Mouse (Mus musculus) kidney, embryonic 16.5 days (tissue): ENCODE measurements around the gene Ddx60. TPM values are rescaled to one million over a fixed set of nuclear protein-coding genes. Genes with fewer than 3 reads are reported as not detected.

ENCODE experiments used
- ATAC-seq: fragments of 200-750 bp; cut with Nextera tagmentation; 2 replicates; pipeline ENCODE4 v1.8.0; 2017; ENCODE audit warnings: moderate TSS enrichment; ENCODE audit not compliant: low FRiP score, low TSS enrichment
- H3K27ac ChIP-seq: fragments of 300-500 bp; sonication (generic); 2 replicates; pipeline ENCODE4 v1.5.1; 2014; ENCODE audit warnings: low read length
- H3K27me3 ChIP-seq: fragments of 300-500 bp; sonication (generic); 2 replicates; pipeline ENCODE4 v1.6.1; 2014; ENCODE audit warnings: low read length, control low read depth, mixed read lengths; ENCODE audit not compliant: insufficient read depth
- H3K36me3 ChIP-seq: fragments of 300-500 bp; sonication (generic); 2 replicates; pipeline ENCODE4 v1.6.1; 2014; ENCODE audit warnings: low read length, control low read depth, mixed read lengths; ENCODE audit not compliant: insufficient read depth
- H3K4me1 ChIP-seq: fragments of 300-500 bp; sonication (generic); 2 replicates; pipeline ENCODE4 v1.6.1; 2014; ENCODE audit warnings: low read length, control low read depth, mixed read lengths; ENCODE audit not compliant: insufficient read depth
- H3K4me2 ChIP-seq: fragments of 300-500 bp; sonication (generic); replicated peaks from 2 replicates; pipeline ENCODE4 v1.6.1; 2014; ENCODE audit warnings: low read depth, low read length
- H3K4me3 ChIP-seq: fragments of 300-500 bp; sonication (generic); 2 replicates; pipeline ENCODE4 v1.5.1; 2014; ENCODE audit warnings: mild to moderate bottlenecking, low read length
- H3K9ac ChIP-seq: fragments of 300-500 bp; sonication (generic); replicated peaks from 2 replicates; pipeline ENCODE4 v1.6.1; 2014; ENCODE audit warnings: low read length
- H3K9me3 ChIP-seq: fragments of 300-500 bp; sonication (generic); 2 replicates; pipeline ENCODE4 v1.6.1; 2016; ENCODE audit warnings: low read length, control low read depth
- WGBS: fragments of 180-500 bp; shearing (Covaris S2); extraction: QIAGEN DNeasy Blood & Tissue Kit; methylation state at CpG from one replicate; pipeline ENCODE4 v1.1.7; 2014; 5-methylcytosine and 5-hydroxymethylcytosine counted together
- polyA plus RNA-seq: library from polyadenylated mRNA; unstranded; fragments of >200 nt; fragmentation: Nextera tagmentation; extraction: Ambion mirVana; gene quantifications from 2 replicates; pipeline ENCODE4 v1.2.1, GENCODE M21; 2015

Ddx60 gene
- polyA plus RNA-seq: 0.40 and 0.44 TPM in 2 replicates

GRCm38 (mm10) chr8:61927777-61928494 lies at the start of gene Ddx60:
TSS of gene Ddx60 (plus strand) at chr8:61928087.
- peak within 1 kb of the TSS; percentile 61 for H3K4me3 ChIP-seq
- peak within 1 kb of the TSS; percentile 71 for H3K4me2 ChIP-seq
- no peaks in the 10 kb centered on the region for H3K27me3 ChIP-seq
- H3K36me3 ChIP-seq: no peaks in the 10 kb centered on the region
- WGBS: 7% methylated on average over 22 of the region's 22 CpGs
- H3K27ac ChIP-seq: no peak within 1 kb of the TSS
- H3K9ac ChIP-seq: peak within 1 kb of the TSS; percentile 65
- no peaks in the 10 kb centered on the region for H3K9me3 ChIP-seq
- peak; percentile 78 for ATAC-seq
- no peaks in the 10 kb centered on the region for H3K4me1 ChIP-seq

DNA sequence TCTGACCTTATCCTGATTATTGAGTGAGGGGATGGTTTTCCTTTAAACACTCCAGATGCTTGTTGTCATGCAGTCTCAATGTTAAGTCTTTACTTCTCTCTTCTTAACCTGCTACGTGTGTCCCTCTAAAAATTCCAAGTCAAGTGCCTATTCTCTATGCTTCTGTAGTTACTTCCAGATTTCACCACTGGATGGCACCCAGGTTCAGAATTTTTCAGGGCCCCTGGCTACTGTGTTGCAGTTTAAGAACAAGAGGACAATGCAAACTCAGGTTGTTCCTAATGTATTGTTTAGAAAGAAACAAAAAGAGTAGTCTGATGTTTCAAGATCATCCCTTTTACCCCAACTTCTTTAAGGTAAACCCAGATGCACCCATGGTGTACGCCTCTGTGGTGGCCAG lies 33.8 kb upstream of the Ddx60 start:
- Histone ChIP-seq H3K9me3 (no peaks in the 10 kb centered on the region), H3K36me3 (no peaks in the 10 kb centered on the region), H3K27me3 (no peaks in the 10 kb centered on the region), H3K4me1 (no peaks in the 10 kb centered on the region), H3K9ac (no peak overlapping the region), H3K4me3 (no peak overlapping the region), H3K27ac (no peak overlapping the region), H3K4me2 (no peak overlapping the region)
- 57% methylated on average over 2 of the region's 2 CpGs for WGBS
- ATAC-seq: no peak

GRCm38 (mm10) chr8:61896742-61897141 lies 31.1 kb upstream of the Ddx60 start:
- WGBS: 94% methylated on average over 1 of the region's 1 CpGs
- Histone ChIP-seq H3K27me3 (no peaks in the 10 kb centered on the region), H3K36me3 (no peaks in the 10 kb centered on the region), H3K4me2 (no peak overlapping the region), H3K4me3 (no peak overlapping the region), H3K4me1 (no peaks in the 10 kb centered on the region), H3K27ac (no peak overlapping the region), H3K9me3 (no peaks in the 10 kb centered on the region), H3K9ac (no peak overlapping the region)
- no peak for ATAC-seq

- H3K4me2 ChIP-seq: no peak overlapping the region
- no peak overlapping the region for H3K27ac ChIP-seq
- no peak overlapping the region for H3K9ac ChIP-seq
- no peaks in the 10 kb centered on the region for H3K9me3 ChIP-seq
- no peaks in the 10 kb centered on the region for H3K36me3 ChIP-seq
- no peak for ATAC-seq
- H3K27me3 ChIP-seq: no peaks in the 10 kb centered on the region
- no peak overlapping the region for H3K4me3 ChIP-seq
- H3K4me1 ChIP-seq: no peaks in the 10 kb centered on the region
- 64% methylated on average over 1 of the region's 1 CpGs for WGBS
Measured at GRCm38 (mm10) chr8:61897402-61897801, 30.5 kb upstream of the Ddx60 start.

DNA sequence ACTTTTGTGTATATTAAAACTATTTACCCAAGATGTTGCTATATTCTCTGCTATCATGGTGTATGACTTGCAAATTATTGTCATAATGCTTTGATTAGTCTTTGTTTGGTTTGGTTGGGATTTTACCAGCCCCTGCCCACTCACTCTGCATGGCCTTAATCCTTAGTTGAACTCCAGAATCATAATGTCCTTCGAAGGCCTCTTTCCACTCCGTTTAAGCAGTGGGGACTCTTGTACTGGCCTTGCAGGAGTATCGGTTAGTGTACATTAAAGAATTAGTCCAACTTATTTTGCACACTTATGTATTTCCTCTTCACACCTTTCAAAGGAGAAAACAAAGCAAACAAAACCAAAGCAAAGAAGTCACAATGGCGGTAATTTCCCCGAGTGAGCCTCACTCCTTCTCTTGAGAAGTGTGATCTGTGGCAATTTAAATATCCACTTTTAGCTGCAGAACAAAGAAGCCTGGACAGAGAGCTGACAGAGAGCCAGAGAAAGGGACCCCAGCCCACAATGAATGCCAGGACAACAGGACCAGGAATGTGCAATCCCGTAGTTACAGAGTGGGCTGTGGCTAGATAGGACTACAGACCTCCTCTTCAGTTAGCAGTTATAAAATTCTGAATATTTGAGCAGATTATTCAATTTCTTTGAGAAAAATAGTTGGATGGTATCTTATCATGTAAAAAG lies 26.7 kb upstream of the Ddx60 start:
- Histone ChIP-seq H3K4me1 (no peaks in the 10 kb centered on the region), H3K9me3 (no peaks in the 10 kb centered on the region), H3K9ac (no peak overlapping the region), H3K27ac (no peak overlapping the region), H3K36me3 (no peaks in the 10 kb centered on the region), H3K4me2 (no peak overlapping the region), H3K4me3 (no peak overlapping the region), H3K27me3 (no peaks in the 10 kb centered on the region)
- WGBS: 78% methylated on average over 6 of the region's 6 CpGs
- ATAC-seq: no peak

GRCm38 (mm10) chr8:61902521-61902920 lies 25.4 kb upstream of the Ddx60 start, which contains the start of gene Palld:
TSS of gene Palld (minus strand) at chr8:61902690.
- Histone ChIP-seq H3K9me3 (no peaks in the 10 kb centered on the region), H3K36me3 (no peaks in the 10 kb centered on the region), H3K27me3 (no peaks in the 10 kb centered on the region), H3K9ac (no peak within 1 kb of the TSS), H3K4me2 (no peak within 1 kb of the TSS), H3K4me1 (no peaks in the 10 kb centered on the region), H3K27ac (no peak within 1 kb of the TSS), H3K4me3 (no peak within 1 kb of the TSS)
- 85% methylated on average over 5 of the region's 5 CpGs for WGBS
- no peak for ATAC-seq

DNA sequence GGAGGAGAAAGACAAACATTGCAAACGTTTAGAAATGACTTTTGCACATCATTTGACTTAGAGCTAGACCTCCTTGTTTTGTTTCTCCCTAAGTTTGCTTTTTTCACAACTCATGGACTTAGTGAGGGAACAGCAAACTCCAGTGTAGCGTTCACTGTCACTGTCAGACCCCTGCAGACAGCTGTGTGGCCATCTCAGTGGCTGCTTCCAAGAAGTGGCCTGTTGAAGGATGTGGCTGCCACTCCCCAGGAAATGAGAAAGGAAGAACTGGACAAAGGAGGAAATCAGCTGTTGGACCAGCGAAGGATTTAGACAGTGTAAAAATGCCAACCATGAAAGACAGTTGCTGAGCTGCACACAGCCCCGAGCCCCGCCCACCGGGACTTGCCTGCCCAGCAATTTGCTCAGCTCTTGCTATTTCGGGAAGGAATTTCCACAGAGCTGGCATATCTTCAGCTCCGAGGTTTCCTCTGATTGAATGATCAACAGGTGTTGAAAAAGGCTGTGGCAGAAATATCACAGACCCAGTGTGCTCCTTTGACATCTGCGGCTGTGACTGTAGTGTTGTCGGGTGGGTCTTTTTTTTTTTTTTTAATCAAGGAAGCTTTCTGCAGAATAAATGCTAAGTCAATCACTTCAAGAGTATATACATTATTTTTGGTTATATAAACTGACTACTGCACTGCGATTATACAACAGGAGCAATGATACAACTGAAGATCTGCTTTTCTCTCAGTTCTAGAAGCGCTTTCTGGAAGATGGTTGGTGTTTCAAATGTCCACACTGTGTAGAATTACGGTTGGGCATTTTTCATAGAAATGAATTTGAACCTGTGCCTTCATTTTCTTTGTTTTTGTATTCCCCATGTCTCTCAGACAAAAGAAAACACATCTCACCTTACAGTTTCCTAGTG lies 19.3 kb upstream of the Ddx60 start:
- Histone ChIP-seq H3K27ac (no peak overlapping the region), H3K9ac (no peak overlapping the region), H3K4me2 (no peak overlapping the region; the same call in 1 of the 2 replicates), H3K4me3 (no peak overlapping the region), H3K36me3 (no peaks in the 10 kb centered on the region), H3K9me3 (no peaks in the 10 kb centered on the region), H3K27me3 (no peaks in the 10 kb centered on the region), H3K4me1 (no peaks in the 10 kb centered on the region)
- 60% methylated on average over 13 of the region's 13 CpGs for WGBS
- 0 out of 2 replicates have a peak, but pooled peaks have one; percentile 19 for ATAC-seq

DNA sequence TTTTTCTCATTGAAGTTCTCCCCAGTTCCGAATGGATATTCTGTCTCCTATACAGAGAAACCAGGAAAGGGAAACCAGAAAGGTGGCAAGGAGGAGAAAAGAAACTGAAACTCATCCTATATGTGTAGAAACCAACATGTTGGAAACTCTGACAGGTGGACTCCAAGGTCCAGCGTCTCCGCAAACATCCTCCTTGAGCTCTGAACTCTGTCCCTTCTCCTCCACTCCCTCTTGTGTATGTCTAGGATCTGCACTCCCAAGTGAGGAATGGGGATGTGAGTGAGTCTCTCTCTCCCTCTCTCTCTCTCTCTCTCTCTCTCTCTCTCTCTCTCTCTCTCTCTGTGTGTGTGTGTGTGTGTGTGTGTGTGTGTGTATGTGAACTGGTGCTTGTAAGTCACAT lies 18.6 kb upstream of the Ddx60 start:
- no peak for ATAC-seq
- Histone ChIP-seq H3K36me3 (no peaks in the 10 kb centered on the region), H3K27ac (no peak overlapping the region), H3K9me3 (no peaks in the 10 kb centered on the region), H3K4me1 (no peaks in the 10 kb centered on the region), H3K4me3 (no peak overlapping the region), H3K9ac (no peak overlapping the region), H3K27me3 (no peaks in the 10 kb centered on the region), H3K4me2 (no peak overlapping the region)
- 78% methylated on average over 3 of the region's 3 CpGs for WGBS

DNA sequence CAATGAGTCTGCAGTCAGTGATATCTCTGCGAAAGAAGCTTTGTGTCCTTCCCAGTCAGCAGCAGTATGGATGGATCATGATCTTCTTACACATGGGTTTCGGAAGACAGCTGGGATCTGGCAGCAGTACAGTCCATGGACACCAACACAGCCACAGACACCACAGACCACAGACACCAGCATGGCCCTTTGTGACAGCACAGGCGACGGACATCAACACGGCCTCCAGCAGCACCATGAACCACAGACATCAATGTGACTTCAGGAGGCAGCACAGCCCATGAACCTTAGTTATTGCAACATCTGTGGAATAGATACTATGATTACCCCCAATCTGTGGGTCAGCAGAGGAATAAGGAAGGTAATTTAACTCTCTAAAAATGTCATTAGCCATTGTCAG lies 15.1 kb upstream of the Ddx60 start:
- H3K4me1 ChIP-seq: no peaks in the 10 kb centered on the region
- H3K4me2 ChIP-seq: no peak overlapping the region
- no peak overlapping the region for H3K27ac ChIP-seq
- WGBS: 90% methylated on average over 5 of the region's 5 CpGs
- H3K27me3 ChIP-seq: no peaks in the 10 kb centered on the region
- no peak overlapping the region for H3K9ac ChIP-seq
- H3K9me3 ChIP-seq: no peaks in the 10 kb centered on the region
- H3K36me3 ChIP-seq: no peaks in the 10 kb centered on the region
- ATAC-seq: no peak
- H3K4me3 ChIP-seq: no peak overlapping the region
